Mouse (Mus musculus) layer of hippocampus, adult 2 months (tissue): ENCODE results near the gene Irf2bp2. TPM values are rescaled to one million over a fixed set of nuclear protein-coding genes. Genes with fewer than 3 reads are reported as not detected.
A peak's percentile ranks its signal among the peaks of the same experiment; 100 is the strongest.

Experiments used
- DNase-seq, 2 experiments: peaks; one replicate each; pipeline ENCODE4 v3.0.0; 2022; ENCODE audit warnings: low spot score in 2 of 2
- H3K27ac ChIP-seq: fragments of 200-600 bp; 2 replicates; pipeline ENCODE4 v1.8.1; 2022
- H3K4me3 ChIP-seq: fragments of 200-600 bp; 2 replicates; pipeline ENCODE4 v1.8.1; 2022; ENCODE audit warnings: mild to moderate bottlenecking
- CTCF ChIP-seq: fragments of 200-600 bp; conservative IDR thresholded peaks from 2 replicates; pipeline ENCODE4 v1.8.1; 2022; ENCODE audit warnings: antibody characterized with exemption, mild to moderate bottlenecking, moderate library complexity
- total RNA-seq, 2 experiments: library from RNA; stranded (reverse); gene quantifications; 2 replicates each; pipeline ENCODE4 v1.2.3; 2021

Gene Irf2bp2
- total RNA-seq, 2 experiments from 2014 or later = 53.0 to 60.4 TPM

GRCm38 (mm10) chr8:126581662-126582061 lies 12.1 kb downstream of the Irf2bp2 start:
- H3K4me3 ChIP-seq = no peak overlapping the region
- TF ChIP-seq CTCF = no peak
- H3K27ac ChIP-seq = no peak overlapping the region
- no peak for DNase-seq

- Histone ChIP-seq H3K27ac (no peak overlapping the region), H3K4me3 (no peak overlapping the region)
- DNase-seq = no peak
- no peak for TF ChIP-seq CTCF
Measured at GRCm38 (mm10) chr8:126580826-126581225, 13.0 kb downstream of the Irf2bp2 start.

GRCm38 (mm10) chr8:126580086-126580485 lies 13.7 kb downstream of the Irf2bp2 start:
- TF ChIP-seq CTCF = peak; percentile 52
- Histone ChIP-seq H3K27ac (no peak overlapping the region), H3K4me3 (no peak overlapping the region)
- no peak for DNase-seq

- no peak overlapping the region for H3K27ac ChIP-seq
- no peak for DNase-seq
- no peak for TF ChIP-seq CTCF
- H3K4me3 ChIP-seq = no peak overlapping the region
Measured at GRCm38 (mm10) chr8:126578641-126579040, 15.1 kb downstream of the Irf2bp2 start.

- DNase-seq = no peak
- Histone ChIP-seq H3K4me3 (no peak overlapping the region), H3K27ac (no peak overlapping the region)
- TF ChIP-seq CTCF = no peak
Measured at GRCm38 (mm10) chr8:126576919-126577318, 16.9 kb downstream of the Irf2bp2 start.

GRCm38 (mm10) chr8:126576086-126576485 lies 17.7 kb downstream of the Irf2bp2 start:
- Histone ChIP-seq H3K4me3 (no peak overlapping the region), H3K27ac (no peak overlapping the region)
- TF ChIP-seq CTCF = no peak
- DNase-seq = no peak

GRCm38 (mm10) chr8:126574882-126575637 lies 18.7 kb downstream of the Irf2bp2 start:
- Histone ChIP-seq H3K4me3 (no peak overlapping the region), H3K27ac (no peak overlapping the region)
- no peak for DNase-seq
- no peak for TF ChIP-seq CTCF

- no peak for TF ChIP-seq CTCF
- no peak for DNase-seq
- H3K27ac ChIP-seq = no peak overlapping the region
Measured at GRCm38 (mm10) chr8:126573878-126574277, 19.9 kb downstream of the Irf2bp2 start.

GRCm38 (mm10) chr8:126573079-126573694 lies 20.6 kb downstream of the Irf2bp2 start:
- Histone ChIP-seq H3K27ac (no peak overlapping the region), H3K4me3 (no peak overlapping the region)
- no peak for TF ChIP-seq CTCF
- no peak for DNase-seq

More at GRCm38 (mm10) chr8:126573878-126574277, 19.9 kb downstream of the Irf2bp2 start:
- H3K4me3 ChIP-seq = no peak overlapping the region

GRCm38 (mm10) chr8:126571065-126571660 lies 22.6 kb downstream of the Irf2bp2 start:
- DNase-seq = no peak
- Histone ChIP-seq H3K27ac (no peak overlapping the region), H3K4me3 (no peak overlapping the region)
- no peak for TF ChIP-seq CTCF

- DNase-seq = no peak
- Histone ChIP-seq H3K4me3 (no peak overlapping the region), H3K27ac (no peak overlapping the region)
- TF ChIP-seq CTCF = no peak
Measured at GRCm38 (mm10) chr8:126570521-126571040, 23.2 kb downstream of the Irf2bp2 start.

GRCm38 (mm10) chr8:126570046-126570445 lies 23.7 kb downstream of the Irf2bp2 start:
- no peak overlapping the region for H3K27ac ChIP-seq
- no peak overlapping the region for H3K4me3 ChIP-seq
- DNase-seq = no peak
- no peak for TF ChIP-seq CTCF

GRCm38 (mm10) chr8:126569638-126570037 lies 24.1 kb downstream of the Irf2bp2 start:
- DNase-seq = no peak
- H3K4me3 ChIP-seq = no peak overlapping the region
- no peak overlapping the region for H3K27ac ChIP-seq
- no peak for TF ChIP-seq CTCF

- no peak for TF ChIP-seq CTCF
- Histone ChIP-seq H3K4me3 (no peak overlapping the region), H3K27ac (peak overlapping the region; percentile 87)
- DNase-seq = no peak
Measured at GRCm38 (mm10) chr8:126567674-126568073, 26.1 kb downstream of the Irf2bp2 start.
